Mouse (Mus musculus) erythroblast, embryonic 14.5 days (primary cell): ENCODE results near the gene Phtf1. TPM values are rescaled to one million over a fixed set of nuclear protein-coding genes. Genes with fewer than 3 reads are reported as not detected.

Source experiments
- H3K27me3 ChIP-seq: 2 replicates; pipeline ENCODE4 v1.6.1; 2012; ENCODE audit warnings: inconsistent platforms; ENCODE audit not compliant: control insufficient read depth
- H3K36me3 ChIP-seq: 2 replicates; pipeline ENCODE4 v1.6.1; 2012; ENCODE audit warnings: mild to moderate bottlenecking, inconsistent platforms; ENCODE audit not compliant: control insufficient read depth
- H3K4me1 ChIP-seq: 2 replicates; pipeline ENCODE4 v1.6.1; 2012; ENCODE audit warnings: inconsistent platforms; ENCODE audit not compliant: control insufficient read depth
- H3K4me3 ChIP-seq: replicated peaks from 2 replicates; pipeline ENCODE3; 2012; ENCODE audit warnings: moderate library complexity, mild to moderate bottlenecking, inconsistent platforms
- H3K9me3 ChIP-seq: 2 replicates; pipeline ENCODE4 v1.6.1; 2012; ENCODE audit warnings: low read length, inconsistent platforms, mixed read lengths; ENCODE audit not compliant: control insufficient read depth
- GATA1 ChIP-seq: IDR thresholded peaks from 2 replicates; pipeline ENCODE4 v1.6.1; 2012; ENCODE audit warnings: low read length, inconsistent platforms, mixed read lengths
- TAL1 ChIP-seq: IDR thresholded peaks from 3 replicates; pipeline ENCODE4 v1.6.1; 2012; ENCODE audit warnings: low read length, inconsistent platforms, mixed read lengths
- polyA plus RNA-seq: library from polyadenylated mRNA; stranded (reverse); fragments of >175 nt; gene quantifications from 2 replicates; pipeline ENCODE4 v1.2.3, GENCODE M21; 2012

Gene Phtf1
- polyA plus RNA-seq, 1 experiment = 0.10 TPM

DNA sequence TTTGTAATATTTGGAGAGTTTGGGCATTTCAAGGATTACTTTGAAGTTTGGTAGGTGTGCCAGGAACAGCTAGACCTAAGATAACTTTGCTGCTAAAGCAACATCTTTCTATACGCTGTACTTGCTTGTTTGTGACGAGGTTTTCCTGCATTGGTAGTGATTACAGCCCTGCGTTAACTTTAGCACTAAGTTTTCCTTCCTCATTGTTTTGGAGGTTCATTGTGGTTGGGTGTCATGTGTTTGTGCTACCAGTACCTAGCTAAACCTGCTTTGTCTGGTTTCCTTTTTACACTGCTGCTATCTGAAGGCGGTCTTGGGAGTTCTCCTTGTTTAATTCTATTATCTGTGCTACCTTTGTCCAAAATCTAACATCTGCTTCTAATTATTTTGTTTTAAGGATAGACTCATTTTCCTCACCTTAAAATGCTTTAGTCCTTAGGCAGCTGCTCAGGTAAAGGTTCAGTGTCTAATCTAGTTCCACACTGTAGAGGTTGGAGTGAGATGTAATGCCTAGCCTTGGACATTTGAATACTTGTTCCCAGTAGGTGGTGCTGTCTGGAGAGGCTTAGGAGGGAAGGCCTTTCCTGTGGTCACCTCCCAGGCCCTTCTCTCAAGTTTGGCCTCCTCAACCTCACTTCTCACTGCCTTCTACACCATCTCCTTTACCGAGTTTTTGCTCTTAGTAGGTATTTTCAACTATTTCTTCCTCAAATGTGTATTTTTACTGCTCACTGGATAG lies 42.2 kb downstream of the Phtf1 start:
- no peaks in the 10 kb centered on the region for H3K27me3 ChIP-seq
- peaks cover 32% of the 10 kb centered on the region for H3K36me3 ChIP-seq
- no peaks in the 10 kb centered on the region for H3K4me1 ChIP-seq
- no peaks in the 10 kb centered on the region for H3K9me3 ChIP-seq
- no peak for TF ChIP-seq GATA1
- no peak overlapping the region for H3K4me3 ChIP-seq

DNA sequence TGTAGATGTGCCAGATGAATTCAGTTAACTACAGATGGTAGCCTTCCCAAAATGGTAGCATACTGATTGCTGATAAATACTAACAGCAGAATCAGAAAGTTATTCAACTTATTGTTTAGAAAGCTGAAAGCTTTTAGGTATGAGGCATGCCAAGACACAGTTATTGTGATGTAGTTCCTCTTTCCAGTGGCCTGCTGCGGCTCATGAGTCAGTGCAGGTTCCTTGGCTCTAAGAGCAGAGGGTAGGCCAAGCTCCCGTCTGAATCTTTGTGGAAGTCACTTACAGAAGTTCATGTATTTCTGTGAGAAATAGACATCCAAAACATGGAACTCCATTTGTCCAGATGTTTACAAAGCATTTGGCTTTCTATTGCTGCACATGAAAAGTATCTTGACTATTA lies 44.1 kb downstream of the Phtf1 start:
- no peaks in the 10 kb centered on the region for H3K4me1 ChIP-seq
- no peaks in the 10 kb centered on the region for H3K27me3 ChIP-seq
- TF ChIP-seq GATA1 (no peak), TAL1 (no peak)
- peaks cover 22% of the 10 kb centered on the region for H3K36me3 ChIP-seq
- H3K9me3 ChIP-seq = no peaks in the 10 kb centered on the region
- no peak overlapping the region for H3K4me3 ChIP-seq

DNA sequence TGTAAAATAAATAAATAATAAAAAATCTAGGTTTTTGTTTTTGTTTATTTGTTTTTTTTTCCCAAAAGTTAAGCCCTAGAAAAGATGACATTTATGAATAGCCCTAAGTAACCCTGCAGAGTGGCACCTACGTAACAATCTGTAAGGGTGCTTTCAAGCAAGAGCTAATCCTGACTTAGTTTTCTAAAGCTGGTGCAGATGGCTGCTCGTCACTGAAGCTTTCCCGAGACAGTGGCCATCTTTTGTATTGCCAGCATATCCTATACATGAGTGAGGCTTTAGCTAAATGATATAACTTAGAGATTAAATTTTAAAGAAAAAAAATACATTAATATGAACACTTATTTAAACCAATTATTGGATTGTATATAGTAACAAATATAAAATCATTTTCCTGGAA lies 50.0 kb downstream of the Phtf1 start:
- H3K27me3 ChIP-seq = no peaks in the 10 kb centered on the region
- TF ChIP-seq GATA1 = no peak
- no peak for TF ChIP-seq TAL1
- H3K4me3 ChIP-seq = no peak overlapping the region
- peaks cover 16% of the 10 kb centered on the region for H3K36me3 ChIP-seq
- H3K9me3 ChIP-seq = no peaks in the 10 kb centered on the region
- H3K4me1 ChIP-seq = no peaks in the 10 kb centered on the region

DNA sequence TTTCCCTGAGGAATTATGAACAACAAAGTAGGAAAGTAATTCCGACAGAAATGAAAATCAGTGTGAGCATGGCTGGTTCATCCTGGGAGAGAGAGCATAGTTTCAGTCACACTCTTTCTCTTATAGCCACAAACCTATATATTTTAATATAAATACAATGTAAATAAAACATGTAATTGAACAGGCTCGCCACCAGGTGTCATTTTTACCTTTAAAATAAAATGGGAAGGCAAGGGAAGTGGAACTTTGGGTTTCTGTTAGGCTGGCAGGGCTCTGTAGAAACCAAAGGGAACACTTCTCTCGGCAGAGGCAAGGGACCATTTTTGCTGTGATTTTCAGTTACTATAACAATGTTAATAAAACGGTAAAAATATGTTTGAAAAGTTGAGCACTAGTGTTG lies 51.5 kb downstream of the Phtf1 start:
- peaks cover 14% of the 10 kb centered on the region for H3K36me3 ChIP-seq

DNA sequence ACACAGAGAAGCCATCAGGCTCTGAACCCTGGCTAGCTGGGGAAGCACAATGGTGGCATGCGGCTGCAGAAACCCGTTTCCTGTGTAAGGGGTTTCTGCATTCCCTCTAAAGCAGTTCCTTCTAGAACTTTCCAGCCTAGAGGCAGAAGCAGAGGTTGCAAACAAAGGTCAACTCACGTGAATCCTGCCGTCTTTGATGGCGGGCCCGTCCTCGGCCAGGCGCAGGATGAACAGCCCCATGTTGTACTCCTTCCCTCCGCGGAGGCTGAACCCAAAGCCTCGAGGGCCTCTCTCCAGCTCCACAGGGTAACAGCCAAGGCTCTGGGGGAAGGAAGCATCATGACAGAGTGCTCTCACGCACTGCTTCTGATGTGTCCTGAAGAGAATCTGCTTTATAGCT lies 52.2 kb downstream of the Phtf1 start:
- H3K27me3 ChIP-seq = no peaks in the 10 kb centered on the region
- no peaks in the 10 kb centered on the region for H3K4me1 ChIP-seq
- no peaks in the 10 kb centered on the region for H3K9me3 ChIP-seq
- TF ChIP-seq GATA1 (no peak), TAL1 (no peak)
- no peak overlapping the region for H3K4me3 ChIP-seq
- peaks cover 9% of the 10 kb centered on the region; the same call in 1 of the 2 replicates for H3K36me3 ChIP-seq

More for the DNA sequence above, 51.5 kb downstream of the Phtf1 start:
- no peak for TF ChIP-seq TAL1
- no peak for TF ChIP-seq GATA1
- H3K4me1 ChIP-seq = no peaks in the 10 kb centered on the region
- no peaks in the 10 kb centered on the region for H3K27me3 ChIP-seq
- no peaks in the 10 kb centered on the region for H3K9me3 ChIP-seq
- no peak overlapping the region for H3K4me3 ChIP-seq

DNA sequence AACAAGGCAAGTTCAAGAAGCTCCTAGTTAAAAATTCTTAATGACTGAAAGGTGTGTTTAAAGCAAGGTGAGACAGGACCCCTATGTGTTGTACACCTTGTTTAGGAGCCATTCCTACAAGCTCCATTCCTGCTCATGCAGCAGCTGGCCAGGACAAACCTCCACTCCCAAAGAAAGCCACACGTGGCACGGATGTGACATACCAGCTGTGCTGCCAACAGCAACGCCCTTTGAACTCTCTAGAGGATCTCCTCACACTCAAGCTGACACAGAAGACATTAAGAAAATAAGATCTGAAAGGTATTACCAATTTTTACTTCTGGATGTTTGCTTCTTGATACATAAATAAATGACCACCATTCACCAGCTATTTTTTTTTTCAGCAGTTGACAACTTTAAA lies 59.0 kb downstream of the Phtf1 start:
- TF ChIP-seq GATA1 (no peak), TAL1 (no peak)
- H3K9me3 ChIP-seq = no peaks in the 10 kb centered on the region
- H3K4me1 ChIP-seq = peaks cover 2% of the 10 kb centered on the region; the same call in 1 of the 2 replicates
- H3K27me3 ChIP-seq = no peaks in the 10 kb centered on the region
- no peak overlapping the region for H3K4me3 ChIP-seq
- H3K36me3 ChIP-seq = no peaks in the 10 kb centered on the region; the same call in 1 of the 2 replicates

DNA sequence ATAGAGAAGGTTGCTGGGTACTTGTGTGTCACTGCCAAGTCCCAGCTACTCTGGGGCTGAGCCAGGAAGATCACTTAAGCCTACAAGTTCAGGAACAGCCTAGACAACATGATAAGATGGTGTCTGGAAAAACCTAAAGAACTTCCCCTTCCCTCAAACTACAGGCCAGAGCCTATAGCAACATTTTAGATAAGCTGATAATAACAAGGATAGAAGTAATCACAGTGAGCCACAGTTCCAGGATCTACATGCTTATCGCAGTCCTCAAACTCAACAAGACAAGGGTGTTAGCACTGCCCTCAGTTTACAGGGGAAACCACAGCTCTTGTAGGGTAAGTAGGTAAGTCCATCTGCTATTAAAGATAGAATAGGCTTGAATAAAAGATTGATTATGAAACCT lies 64.2 kb downstream of the Phtf1 start:
- H3K4me1 ChIP-seq = peaks cover 4% of the 10 kb centered on the region
- no peaks in the 10 kb centered on the region for H3K27me3 ChIP-seq
- H3K4me3 ChIP-seq = no peak overlapping the region
- no peaks in the 10 kb centered on the region for H3K9me3 ChIP-seq
- H3K36me3 ChIP-seq = no peaks in the 10 kb centered on the region; the same call in 1 of the 2 replicates
- TF ChIP-seq GATA1 = no peak
- TF ChIP-seq TAL1 = no peak

DNA sequence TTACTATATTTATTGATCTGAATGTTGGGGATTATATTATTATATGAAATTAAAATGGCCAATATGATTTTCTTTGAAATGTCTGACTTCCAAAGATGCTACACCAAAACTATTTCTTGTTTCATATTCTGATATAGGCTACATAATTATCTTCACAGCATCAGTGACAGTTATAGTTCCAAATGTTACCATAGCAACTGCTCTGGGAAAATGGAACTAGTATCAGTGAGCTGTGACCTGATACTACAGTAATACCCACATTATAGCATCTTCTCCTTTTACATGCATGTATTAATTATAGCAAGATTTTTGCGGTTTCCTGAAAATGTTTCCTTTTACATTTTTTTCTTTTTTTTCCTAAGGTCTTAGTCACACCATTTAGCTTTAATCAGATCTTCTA lies 64.8 kb downstream of the Phtf1 start:
- H3K36me3 ChIP-seq = no peaks in the 10 kb centered on the region
- H3K9me3 ChIP-seq = no peaks in the 10 kb centered on the region
- no peak for TF ChIP-seq TAL1
- H3K27me3 ChIP-seq = no peaks in the 10 kb centered on the region
- H3K4me3 ChIP-seq = no peak overlapping the region
- H3K4me1 ChIP-seq = peaks cover 4% of the 10 kb centered on the region

DNA sequence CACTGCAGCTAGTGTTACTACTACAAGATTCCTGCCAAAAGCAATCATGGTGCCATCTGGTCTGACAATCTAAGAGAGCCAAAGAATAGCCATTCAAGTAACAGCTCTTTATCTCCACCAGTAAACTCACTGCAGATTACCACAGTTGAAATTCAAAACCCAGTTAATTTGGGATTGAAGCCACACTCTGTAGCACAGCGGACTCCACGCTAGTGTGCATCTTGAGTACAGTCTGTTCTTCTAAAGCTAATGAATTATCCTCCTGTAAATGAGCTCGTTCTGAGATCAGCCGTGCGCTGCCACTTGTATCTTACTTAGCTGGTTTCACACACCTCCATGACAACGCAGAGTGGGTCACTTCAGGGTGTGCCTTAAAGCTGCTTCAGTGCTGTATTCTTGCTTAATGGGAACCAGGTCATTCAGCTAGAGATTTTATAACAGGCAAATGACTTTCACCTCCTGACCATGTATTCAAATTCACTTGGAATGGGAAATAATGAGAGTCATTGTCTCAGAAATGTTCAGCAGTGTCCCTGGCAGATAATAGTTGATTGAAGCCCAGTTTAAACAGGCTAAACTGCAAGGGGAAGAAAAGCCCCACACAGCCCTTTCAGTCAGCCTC lies 91.2 kb downstream of the Phtf1 start:
- Histone ChIP-seq H3K36me3 (no peaks in the 10 kb centered on the region), H3K9me3 (no peaks in the 10 kb centered on the region), H3K27me3 (no peaks in the 10 kb centered on the region), H3K4me3 (no peak overlapping the region), H3K4me1 (no peaks in the 10 kb centered on the region)
- no peak for TF ChIP-seq TAL1
- no peak for TF ChIP-seq GATA1
